In genomic region chr16:28681625-28682024, GRCm38 (mm10) we compare ENCODE assay signal across 28 mouse cellular contexts.
DNase-seq lines count a peak whose midpoint lies in the region; ATAC-seq lines count a peak whose summit lies in the region.
"Had no signal": no experiment of that assay in that cellular context is flagged by ENCODE, and none has a peak within 500 bp of the region (broad histone marks: within the 10 kb centered on the region; RNA-seq: fewer than 3 reads in every experiment).

No protein-coding gene starts in this region.

- peaks cover 4% of the 10 kb centered on the region for H3K4me1 ChIP-seq in megakaryocyte, embryonic 14.5 days
- H3K4me1 ChIP-seq in forebrain, embryonic 11.5 days (replicated peaks; ENCODE audit: control insufficient read depth, insufficient read depth, low read length), result no peaks in the 10 kb centered on the region
- H3K4me1 ChIP-seq: kidney, embryonic 15.5 days; limb, embryonic 10.5 days; limb, embryonic 15.5 days; liver, embryonic 13.5 days; stomach, embryonic 15.5 days had no signal

- H3K4me2 ChIP-seq in forebrain, embryonic 11.5 days (ENCODE audit: low read depth, low read length, severe bottlenecking), result no peak overlapping the region
- H3K4me2 ChIP-seq: kidney, embryonic 15.5 days; limb, embryonic 15.5 days; liver, embryonic 13.5 days; stomach, embryonic 15.5 days had no signal

- H3K27ac ChIP-seq in forebrain, embryonic 11.5 days (ENCODE audit: low read depth, low read length), result no peak overlapping the region
- H3K27ac ChIP-seq: kidney, embryonic 15.5 days; limb, embryonic 10.5 days; limb, embryonic 15.5 days; liver, embryonic 13.5 days; stomach, embryonic 15.5 days had no signal

- H3K9me3 ChIP-seq in megakaryocyte, embryonic 14.5 days, result no peaks in the 10 kb centered on the region
- H3K9me3 ChIP-seq in forebrain, embryonic 11.5 days (ENCODE audit: control insufficient read depth, low read length), result no peaks in the 10 kb centered on the region
- H3K9me3 ChIP-seq: kidney, embryonic 15.5 days; limb, embryonic 10.5 days; limb, embryonic 15.5 days; liver, embryonic 13.5 days; stomach, embryonic 15.5 days had no signal

- H3K9ac ChIP-seq in forebrain, embryonic 11.5 days (ENCODE audit: low read length), result no peak overlapping the region
- H3K9ac ChIP-seq: kidney, embryonic 15.5 days; limb, embryonic 15.5 days; liver, embryonic 13.5 days; stomach, embryonic 15.5 days had no signal

- H3K4me3 ChIP-seq in megakaryocyte, embryonic 14.5 days (replicated peaks), result peak overlapping the region; percentile 18
- H3K4me3 ChIP-seq in forebrain, embryonic 11.5 days (ENCODE audit: low read depth, low read length), result no peak overlapping the region
- H3K4me3 ChIP-seq: kidney, embryonic 15.5 days; limb, embryonic 10.5 days; limb, embryonic 15.5 days; liver, embryonic 13.5 days; stomach, embryonic 15.5 days had no signal

- 84% methylated on average over 3 of the region's 3 CpGs for WGBS in forebrain, embryonic 11.5 days

- no peaks in the 10 kb centered on the region for H3K36me3 ChIP-seq in megakaryocyte, embryonic 14.5 days (replicated peaks; ENCODE audit: low read length)
- no peaks in the 10 kb centered on the region for H3K36me3 ChIP-seq in forebrain, embryonic 11.5 days (ENCODE audit: control insufficient read depth, insufficient read depth, low read length)
- H3K36me3 ChIP-seq: kidney, embryonic 15.5 days; limb, embryonic 10.5 days; limb, embryonic 15.5 days; liver, embryonic 13.5 days; stomach, embryonic 15.5 days had no signal

- ATAC-seq in megakaryocyte, adult 5-6 weeks (ENCODE audit: poor library complexity, severe bottlenecking), result no peak
- ATAC-seq in common myeloid progenitor, adult 5-6 weeks (replicated peaks; ENCODE audit: low read depth, poor library complexity, severe bottlenecking), result peak; percentile 36; the same call in 1 of the 2 replicates
- no peak for ATAC-seq in forebrain, embryonic 11.5 days (replicated peaks; ENCODE audit: low FRiP score)
- ATAC-seq: CD4-positive, CD25-positive, alpha-beta regulatory T cell, adult 4 months; forebrain, embryonic 14.5 days; hindbrain, embryonic 16.5 days; lung, postnatal 0 days had no signal

- H3K27me3 ChIP-seq in megakaryocyte, embryonic 14.5 days (replicated peaks), result no peaks in the 10 kb centered on the region
- H3K27me3 ChIP-seq in forebrain, embryonic 11.5 days (ENCODE audit: control insufficient read depth, insufficient read depth, low read length), result no peaks in the 10 kb centered on the region
- H3K27me3 ChIP-seq: kidney, embryonic 15.5 days; limb, embryonic 15.5 days; liver, embryonic 13.5 days; stomach, embryonic 15.5 days had no signal

- DNase-seq in layer of hippocampus, adult 18-20 months (ENCODE audit: low spot score in 2 of 2), result peak; percentile 29 to 52
- no peak for DNase-seq in layer of hippocampus, adult 9-10 months (ENCODE audit: low spot score)
- DNase-seq in right cerebral cortex, postnatal 36 days (ENCODE audit: low spot score in 2 of 2), result peak; percentile 21 to 37
- DNase-seq in forebrain, embryonic 11.5 days (ENCODE audit: low spot score), result no peak
- DNase-seq: adrenal gland, adult 2 months; adrenal gland, postnatal 36 days; cerebellum, adult 8-10 months; cerebellum, postnatal 25 days; gastrocnemius, postnatal 10 days; heart, postnatal 14 days; kidney, adult 18-20 months; kidney, postnatal 25 days; liver, embryonic 13.5 days; lung, adult 18-20 months; lung, postnatal 4 days; midbrain, embryonic 14.5 days; thymus, postnatal 14 days had no signal

Comparison
In these comparisons a context has a peak if more than half of its experiments do, and no peak if none do; other contexts are left out.
1. DNase-seq: peak in layer of hippocampus, adult 18-20 months (2 of 2) and right cerebral cortex, postnatal 36 days (2 of 2); none in layer of hippocampus, adult 9-10 months (single experiment) and forebrain, embryonic 11.5 days (single experiment).